Mouse (Mus musculus): Measurements from ENCODE around the gene Gm27029. TPM values are rescaled to one million over a fixed set of nuclear protein-coding genes. Genes with fewer than 3 reads are reported as not detected.

The Gm27029 gene
- polyA plus RNA-seq, 1 experiment from 2014 or later: 8.1 TPM

DNA sequence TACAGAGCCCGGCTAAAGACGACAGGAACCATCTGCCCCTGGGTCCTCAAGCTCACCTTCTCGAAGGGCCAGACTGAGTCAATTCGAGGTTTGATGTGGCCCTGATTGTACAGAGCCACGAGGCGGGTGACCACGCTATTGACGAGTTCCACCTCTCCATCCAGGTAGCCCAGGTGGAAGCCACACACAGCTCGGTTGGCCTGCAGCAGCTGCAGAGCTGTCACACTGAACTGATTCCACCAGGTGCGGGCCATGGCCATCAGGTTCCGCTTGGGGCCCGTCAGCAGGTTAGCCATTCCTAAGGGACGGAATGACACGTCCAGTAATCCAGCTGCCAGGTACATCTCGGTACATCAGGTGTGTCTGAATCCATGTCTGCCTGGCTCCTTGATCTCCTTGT, 35.7 kb upstream of the Gm27029 start:
- Histone ChIP-seq H3K4me2 (ENCODE audit: low read length) (no peak overlapping the region), H3K27me3 (replicated peaks; ENCODE audit: control insufficient read depth, insufficient read depth, low read length) (no peaks in the 10 kb centered on the region), H3K4me1 (ENCODE audit: control insufficient read depth, insufficient read depth, low read depth, low read length) (peaks cover 24% of the 10 kb centered on the region), H3K9ac (ENCODE audit: low read depth, low read length) (no peak overlapping the region), H3K4me3 (ENCODE audit: low read length) (no peak overlapping the region), H3K36me3 (ENCODE audit: control insufficient read depth, insufficient read depth, low read length) (peaks cover 36% of the 10 kb centered on the region), H3K9me3 (ENCODE audit: control insufficient read depth, low read length) (no peaks in the 10 kb centered on the region), H3K27ac (ENCODE audit: low read depth, low read length) (no peak overlapping the region)
- ATAC-seq: no peak
- 91% methylated on average over 15 of the region's 15 CpGs for WGBS

DNA sequence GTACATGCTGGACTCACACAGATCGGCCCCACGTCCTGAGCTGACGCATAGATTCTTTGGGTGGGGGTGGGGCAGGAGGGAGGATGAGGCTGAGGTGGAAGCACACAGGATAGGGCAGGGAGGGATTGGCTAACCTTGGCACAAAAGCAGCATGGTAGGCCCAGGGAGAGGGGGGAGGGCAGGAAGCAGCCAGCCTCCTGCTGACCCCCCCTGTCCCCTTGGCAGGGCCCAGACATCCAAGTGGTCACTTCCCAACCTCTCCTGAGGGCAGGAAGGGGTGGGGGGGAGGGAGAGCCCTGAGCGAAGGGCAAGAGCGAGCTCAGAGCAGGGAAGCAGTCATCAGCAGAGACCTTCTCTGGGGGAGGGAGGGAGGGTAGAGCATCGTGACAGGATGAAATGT, 35.1 kb upstream of the Gm27029 start:
- peaks cover 24% of the 10 kb centered on the region for H3K4me1 ChIP-seq (ENCODE audit: control insufficient read depth, insufficient read depth, low read depth, low read length)
- 35% methylated on average over 6 of the region's 6 CpGs for WGBS
- H3K36me3 ChIP-seq (ENCODE audit: control insufficient read depth, insufficient read depth, low read length): peaks cover 36% of the 10 kb centered on the region
- ATAC-seq: no peak; the same call in 1 of the 2 replicates
- H3K9ac ChIP-seq (ENCODE audit: low read depth, low read length): no peak overlapping the region
- H3K4me2 ChIP-seq (ENCODE audit: low read length): no peak overlapping the region
- no peak overlapping the region for H3K4me3 ChIP-seq (ENCODE audit: low read length)
- H3K27ac ChIP-seq (ENCODE audit: low read depth, low read length): no peak overlapping the region
- H3K27me3 ChIP-seq (replicated peaks; ENCODE audit: control insufficient read depth, insufficient read depth, low read length): no peaks in the 10 kb centered on the region
- H3K9me3 ChIP-seq (ENCODE audit: control insufficient read depth, low read length): no peaks in the 10 kb centered on the region

DNA sequence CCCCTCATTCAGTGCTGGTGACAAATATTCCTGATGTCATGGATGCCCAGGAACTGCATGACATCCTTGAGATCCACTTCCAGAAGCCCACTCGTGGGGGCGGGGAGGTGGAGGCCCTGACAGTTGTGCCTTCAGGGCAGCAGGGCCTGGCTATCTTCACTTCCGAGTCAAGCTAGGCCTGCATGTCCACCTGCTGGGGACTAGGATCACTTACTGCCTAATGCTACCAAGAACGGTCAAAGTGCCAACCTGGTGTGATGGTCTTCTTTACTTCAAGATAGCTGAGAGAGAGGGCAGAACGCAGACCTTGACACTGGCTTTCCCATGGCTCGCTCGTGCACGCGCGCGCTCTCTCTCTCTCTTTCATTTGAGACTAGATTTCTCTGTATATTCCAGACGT, 33.6 kb upstream of the Gm27029 start:
- H3K9ac ChIP-seq (ENCODE audit: low read depth, low read length): no peak overlapping the region; the same call in 1 of the 2 replicates

DNA sequence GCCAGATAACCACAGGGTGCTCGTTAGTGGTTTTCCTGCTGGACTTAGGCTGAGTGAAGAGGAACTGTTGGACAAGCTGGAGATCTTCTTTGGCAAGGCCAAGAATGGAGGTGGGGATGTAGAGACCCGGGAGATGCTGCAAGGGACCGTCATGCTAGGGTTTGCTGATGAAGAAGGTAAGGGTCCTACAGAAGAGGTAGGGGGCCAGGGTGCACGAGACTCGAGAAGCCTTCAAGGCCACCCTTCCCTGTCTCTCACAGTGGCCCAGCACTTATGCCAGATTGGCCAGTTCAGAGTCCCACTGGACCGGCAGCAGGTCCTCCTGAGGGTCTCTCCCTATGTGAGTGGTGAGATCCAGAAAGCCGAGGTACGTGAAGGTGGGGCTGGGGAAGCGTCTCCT, 33.0 kb upstream of the Gm27029 start:
- H3K4me3 ChIP-seq (ENCODE audit: low read length): no peak overlapping the region
- H3K9me3 ChIP-seq (ENCODE audit: control insufficient read depth, low read length): no peaks in the 10 kb centered on the region
- H3K4me2 ChIP-seq (ENCODE audit: low read length): no peak overlapping the region
- peaks cover 6% of the 10 kb centered on the region for H3K4me1 ChIP-seq (ENCODE audit: control insufficient read depth, insufficient read depth, low read depth, low read length)
- WGBS: 93% methylated on average over 9 of the region's 9 CpGs
- H3K27me3 ChIP-seq (replicated peaks; ENCODE audit: control insufficient read depth, insufficient read depth, low read length): no peaks in the 10 kb centered on the region
- H3K36me3 ChIP-seq (ENCODE audit: control insufficient read depth, insufficient read depth, low read length): peaks cover 36% of the 10 kb centered on the region
- H3K9ac ChIP-seq (ENCODE audit: low read depth, low read length): no peak overlapping the region
- H3K27ac ChIP-seq (ENCODE audit: low read depth, low read length): no peak overlapping the region
- no peak for ATAC-seq

More for the DNA sequence above, 33.6 kb upstream of the Gm27029 start:
- WGBS: 85% methylated on average over 12 of the region's 12 CpGs
- Histone ChIP-seq H3K4me2 (ENCODE audit: low read length) (no peak overlapping the region), H3K4me1 (ENCODE audit: control insufficient read depth, insufficient read depth, low read depth, low read length) (peaks cover 11% of the 10 kb centered on the region), H3K27ac (ENCODE audit: low read depth, low read length) (no peak overlapping the region), H3K4me3 (ENCODE audit: low read length) (no peak overlapping the region), H3K9me3 (ENCODE audit: control insufficient read depth, low read length) (no peaks in the 10 kb centered on the region), H3K27me3 (replicated peaks; ENCODE audit: control insufficient read depth, insufficient read depth, low read length) (no peaks in the 10 kb centered on the region), H3K36me3 (ENCODE audit: control insufficient read depth, insufficient read depth, low read length) (peaks cover 36% of the 10 kb centered on the region)
- no peak for ATAC-seq

DNA sequence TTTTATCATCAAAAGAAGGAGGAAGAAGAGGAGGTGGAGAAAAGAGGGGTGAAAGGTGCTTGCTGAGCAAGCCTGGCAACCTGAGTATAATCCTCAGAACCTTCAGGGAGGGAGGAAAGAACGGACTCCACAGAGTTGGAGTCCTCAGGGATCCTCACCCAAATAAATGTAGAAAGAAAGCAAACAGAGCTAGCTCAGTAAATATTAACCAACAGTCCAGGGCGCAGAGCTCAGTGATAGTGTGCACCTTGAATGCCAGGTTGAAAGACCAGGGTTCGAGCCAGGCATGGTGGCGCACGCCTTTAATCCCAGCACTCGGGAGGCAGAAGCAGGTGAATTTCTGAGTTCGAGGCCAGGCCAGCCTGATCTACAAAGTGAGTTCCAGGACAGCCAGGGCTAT, 31.0 kb upstream of the Gm27029 start:
- no peak overlapping the region for H3K9ac ChIP-seq (ENCODE audit: low read depth, low read length)
- 89% methylated on average over 7 of the region's 7 CpGs for WGBS
- H3K4me1 ChIP-seq (ENCODE audit: control insufficient read depth, insufficient read depth, low read depth, low read length): no peaks in the 10 kb centered on the region
- no peaks in the 10 kb centered on the region for H3K27me3 ChIP-seq (replicated peaks; ENCODE audit: control insufficient read depth, insufficient read depth, low read length)
- ATAC-seq: no peak
- no peak overlapping the region for H3K27ac ChIP-seq (ENCODE audit: low read depth, low read length)
- no peak overlapping the region for H3K4me3 ChIP-seq (ENCODE audit: low read length)
- H3K36me3 ChIP-seq (ENCODE audit: control insufficient read depth, insufficient read depth, low read length): peaks cover 25% of the 10 kb centered on the region
- H3K9me3 ChIP-seq (ENCODE audit: control insufficient read depth, low read length): no peaks in the 10 kb centered on the region
- no peak overlapping the region for H3K4me2 ChIP-seq (ENCODE audit: low read length)

DNA sequence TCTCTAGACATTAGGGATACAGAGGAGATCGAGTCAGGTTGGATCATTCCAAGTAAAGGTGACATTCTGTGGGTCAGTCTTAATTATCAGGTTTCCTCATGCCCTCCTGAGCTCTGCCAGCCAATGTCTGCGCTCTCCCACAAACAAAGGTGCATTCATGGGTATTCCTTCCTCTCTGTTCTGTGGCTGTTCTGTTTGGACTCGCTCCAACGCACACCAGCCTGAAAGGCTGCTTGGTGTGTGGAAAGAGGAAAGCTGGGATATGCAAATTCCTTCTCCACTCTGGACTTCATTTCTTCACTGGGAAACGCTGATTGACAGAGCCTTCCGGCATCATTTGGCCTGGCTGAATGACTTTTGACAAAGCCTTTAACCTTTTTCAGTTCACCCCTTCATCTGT, 30.1 kb upstream of the Gm27029 start:
- no peaks in the 10 kb centered on the region for H3K27me3 ChIP-seq (replicated peaks; ENCODE audit: control insufficient read depth, insufficient read depth, low read length)
- 30% methylated on average over 6 of the region's 6 CpGs for WGBS
- peak; percentile 67 for ATAC-seq
- H3K9ac ChIP-seq (ENCODE audit: low read depth, low read length): no peak overlapping the region
- no peak overlapping the region for H3K4me3 ChIP-seq (ENCODE audit: low read length)
- peak overlapping the region; percentile 26; the same call in 1 of the 2 replicates for H3K27ac ChIP-seq (ENCODE audit: low read depth, low read length)
- no peak overlapping the region for H3K4me2 ChIP-seq (ENCODE audit: low read length)
- H3K36me3 ChIP-seq (ENCODE audit: control insufficient read depth, insufficient read depth, low read length): peaks cover 15% of the 10 kb centered on the region
- H3K4me1 ChIP-seq (ENCODE audit: control insufficient read depth, insufficient read depth, low read depth, low read length): no peaks in the 10 kb centered on the region
- no peaks in the 10 kb centered on the region for H3K9me3 ChIP-seq (ENCODE audit: control insufficient read depth, low read length)

DNA sequence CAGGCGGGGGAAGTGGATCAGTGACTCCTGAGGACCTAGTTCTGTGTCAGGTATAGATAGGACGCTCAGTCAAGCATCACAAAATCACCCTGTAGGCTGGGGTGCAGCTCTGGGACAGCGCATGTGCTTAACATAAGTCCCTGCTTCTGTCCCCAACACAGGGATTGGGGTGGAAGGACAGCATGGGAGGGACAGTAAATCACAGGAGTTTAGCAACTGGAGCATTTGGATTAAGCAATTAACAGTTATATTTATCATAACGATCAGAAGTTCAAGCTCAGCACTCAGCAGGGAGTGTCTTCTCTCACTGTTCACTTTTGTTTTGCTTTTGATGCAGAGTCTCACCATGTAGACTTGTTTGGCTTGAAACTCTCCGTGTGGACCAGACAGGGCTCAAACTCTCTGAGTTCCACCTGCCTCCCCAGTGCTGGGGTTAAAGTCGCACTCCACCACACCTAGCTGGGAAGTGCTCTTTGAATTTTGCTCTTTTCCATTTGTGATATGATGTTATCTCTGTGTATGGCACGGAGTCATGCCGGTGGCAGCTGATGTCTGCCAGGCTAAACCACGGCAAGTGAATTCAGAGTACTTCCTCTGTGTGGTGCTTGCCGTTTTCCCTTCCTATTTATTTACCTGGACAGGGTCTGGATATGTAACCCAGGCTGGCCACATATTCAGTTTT, 27.6 kb upstream of the Gm27029 start:
- Histone ChIP-seq H3K27ac (ENCODE audit: low read depth, low read length) (no peak overlapping the region), H3K4me3 (ENCODE audit: low read length) (no peak overlapping the region), H3K27me3 (replicated peaks; ENCODE audit: control insufficient read depth, insufficient read depth, low read length) (no peaks in the 10 kb centered on the region), H3K4me2 (ENCODE audit: low read length) (no peak overlapping the region), H3K36me3 (ENCODE audit: control insufficient read depth, insufficient read depth, low read length) (no peaks in the 10 kb centered on the region), H3K4me1 (ENCODE audit: control insufficient read depth, insufficient read depth, low read depth, low read length) (no peaks in the 10 kb centered on the region), H3K9me3 (ENCODE audit: control insufficient read depth, low read length) (no peaks in the 10 kb centered on the region), H3K9ac (ENCODE audit: low read depth, low read length) (no peak overlapping the region)
- ATAC-seq: no peak
- 78% methylated on average over 10 of the region's 10 CpGs for WGBS

DNA sequence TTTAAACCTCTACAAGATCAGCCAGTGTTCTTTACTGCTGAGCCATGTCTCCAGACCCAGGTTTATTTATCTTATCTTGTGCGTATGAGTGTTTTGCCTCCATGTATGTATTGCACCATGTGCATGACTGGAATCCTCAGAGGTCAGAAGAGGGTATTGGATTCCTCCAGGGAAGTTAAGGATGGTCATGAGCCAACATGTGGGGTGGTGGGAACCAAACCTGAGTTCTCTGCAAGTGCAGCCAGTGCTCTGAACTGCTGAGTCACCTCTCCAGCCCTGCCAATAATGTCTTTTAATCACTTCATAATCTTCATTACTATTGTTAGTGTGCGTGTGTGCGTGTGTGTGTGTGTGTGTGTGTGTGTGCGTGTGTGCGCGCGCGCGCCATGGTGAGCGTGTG, 26.9 kb upstream of the Gm27029 start:
- no peaks in the 10 kb centered on the region for H3K36me3 ChIP-seq (ENCODE audit: control insufficient read depth, insufficient read depth, low read length)
- H3K27ac ChIP-seq (ENCODE audit: low read depth, low read length): no peak overlapping the region
- H3K4me2 ChIP-seq (ENCODE audit: low read length): no peak overlapping the region
- H3K9ac ChIP-seq (ENCODE audit: low read depth, low read length): no peak overlapping the region
- ATAC-seq: no peak
- WGBS: 95% methylated on average over 10 of the region's 10 CpGs
- no peaks in the 10 kb centered on the region for H3K4me1 ChIP-seq (ENCODE audit: control insufficient read depth, insufficient read depth, low read depth, low read length)
- H3K27me3 ChIP-seq (replicated peaks; ENCODE audit: control insufficient read depth, insufficient read depth, low read length): no peaks in the 10 kb centered on the region
- H3K4me3 ChIP-seq (ENCODE audit: low read length): no peak overlapping the region
- no peaks in the 10 kb centered on the region for H3K9me3 ChIP-seq (ENCODE audit: control insufficient read depth, low read length)

DNA sequence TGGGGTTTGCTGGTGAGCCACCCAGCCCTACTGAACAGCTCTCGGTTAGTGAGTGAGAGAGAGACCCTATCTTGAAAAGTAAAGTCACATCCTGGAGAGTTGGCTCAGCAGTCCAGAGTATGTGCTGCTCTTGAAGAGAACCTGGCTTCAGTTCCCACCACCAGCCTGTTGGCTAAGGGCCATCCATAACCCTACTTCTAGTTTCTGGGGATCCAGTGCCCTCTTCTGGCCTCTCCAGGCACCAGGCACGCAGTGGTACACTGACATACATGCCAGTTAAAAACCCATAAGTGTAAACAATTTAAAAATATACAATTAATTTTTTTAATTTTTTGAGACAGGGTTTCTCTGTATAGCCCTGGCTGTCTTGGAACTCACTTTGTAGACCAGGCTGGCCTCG, 25.8 kb upstream of the Gm27029 start:
- no peaks in the 10 kb centered on the region for H3K4me1 ChIP-seq (ENCODE audit: control insufficient read depth, insufficient read depth, low read depth, low read length)
- H3K36me3 ChIP-seq (ENCODE audit: control insufficient read depth, insufficient read depth, low read length): peaks cover 3% of the 10 kb centered on the region; the same call in 1 of the 2 replicates
- ATAC-seq: no peak
- no peaks in the 10 kb centered on the region for H3K9me3 ChIP-seq (ENCODE audit: control insufficient read depth, low read length)
- no peak overlapping the region for H3K4me3 ChIP-seq (ENCODE audit: low read length)
- no peak overlapping the region for H3K27ac ChIP-seq (ENCODE audit: low read depth, low read length)
- H3K27me3 ChIP-seq (replicated peaks; ENCODE audit: control insufficient read depth, insufficient read depth, low read length): no peaks in the 10 kb centered on the region
- 86% methylated on average over 3 of the region's 3 CpGs for WGBS
- no peak overlapping the region for H3K4me2 ChIP-seq (ENCODE audit: low read length)
- H3K9ac ChIP-seq (ENCODE audit: low read depth, low read length): no peak overlapping the region

All from hindbrain, embryonic 16.5 days (tissue).